Mouse (Mus musculus): ENCODE measurements at regions not wholly inside any gene's neighbourhood (a gene's known extent, or its start where the extent isn't known, plus 50 kb on each side); places are given as distances from the start of the nearest gene placed in this dataset.
A peak's percentile ranks its signal among the peaks of the same experiment; 100 is the strongest.

DNA sequence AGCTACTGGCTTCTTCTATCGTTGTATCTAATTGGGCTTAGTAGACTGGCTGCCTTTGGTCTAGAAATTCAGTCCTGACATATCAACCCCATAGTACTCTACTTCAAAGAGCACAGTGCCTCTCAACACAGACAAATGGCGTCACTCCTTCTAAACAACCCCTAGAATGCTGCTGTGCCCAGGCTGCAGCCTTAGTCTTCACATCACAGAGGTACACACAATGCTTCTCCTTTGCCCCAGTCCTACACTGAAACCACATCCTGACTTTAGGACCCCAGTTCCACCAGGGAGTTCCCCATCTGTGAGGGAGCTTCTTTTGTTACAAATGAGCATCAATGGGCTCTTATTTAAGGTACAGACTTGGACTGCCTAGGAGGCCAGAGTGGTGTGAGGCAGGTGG lies 312.6 kb downstream of the Cd83 start:
- DNase-seq: no peak

DNA sequence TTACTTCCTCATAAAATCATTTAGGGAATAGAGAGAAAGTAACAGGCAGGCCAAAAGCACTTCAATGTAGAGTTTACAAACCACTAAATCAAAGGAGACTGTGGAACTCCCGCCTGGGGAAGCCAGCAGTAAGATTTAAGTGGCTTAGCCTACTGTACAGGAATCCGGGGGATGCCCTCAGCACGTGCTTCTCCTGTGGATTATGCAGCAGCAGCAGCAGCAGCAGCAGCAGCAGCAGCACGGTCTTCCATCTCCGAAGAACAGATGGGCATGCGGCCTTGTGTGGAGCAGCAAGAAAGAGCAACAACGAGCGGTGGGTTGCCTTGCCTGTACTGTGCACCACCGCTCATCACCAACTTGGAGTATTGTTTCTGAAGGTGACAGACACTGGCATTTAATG lies 314.9 kb downstream of the Cd83 start:
- DNase-seq: no peak

DNA sequence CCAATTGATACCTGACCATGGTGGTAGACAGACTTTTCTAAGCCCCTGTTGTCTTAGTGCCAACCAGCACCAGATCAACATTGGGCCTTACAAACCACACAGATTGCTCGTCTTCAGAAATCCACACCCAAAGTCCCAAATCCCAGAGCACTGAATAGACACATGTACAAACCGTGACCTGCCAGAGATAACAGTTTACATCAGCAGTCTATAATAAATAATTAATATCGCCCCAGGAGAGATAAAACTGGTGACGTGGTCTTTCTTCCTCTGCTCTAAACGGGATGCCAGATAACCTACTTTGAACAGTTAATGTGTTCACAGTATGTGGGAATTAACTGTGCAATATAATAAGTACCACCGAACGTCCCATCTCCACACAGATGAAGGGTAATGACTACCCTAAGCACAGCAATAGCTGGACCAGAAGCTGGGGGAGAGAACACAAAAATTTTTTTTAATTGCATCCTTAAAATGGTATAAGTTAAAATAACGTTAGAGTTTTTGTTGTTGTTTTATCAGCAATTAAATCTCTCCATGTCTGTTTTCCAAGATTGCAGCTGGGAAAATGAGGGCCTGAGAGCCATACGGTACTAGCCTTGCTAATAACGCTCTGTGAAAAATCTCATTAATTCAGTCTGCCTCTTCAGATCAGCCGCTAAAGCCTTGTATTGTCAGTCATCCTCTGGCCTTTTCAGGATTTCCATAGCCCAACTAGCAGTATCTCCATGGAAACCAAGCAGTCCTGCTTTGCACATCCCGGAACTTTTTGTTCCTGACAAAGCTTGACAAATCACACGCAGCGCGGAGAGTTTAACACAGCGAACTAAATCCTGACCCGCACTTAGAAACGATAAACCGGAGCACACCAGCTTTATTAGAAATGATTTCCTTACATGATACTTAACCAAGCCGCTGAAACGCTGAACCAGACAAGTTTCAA lies 315.8 kb downstream of the Cd83 start:
- no peak for DNase-seq

GRCm38 (mm10) chr13:44101161-44101560 lies 316.6 kb downstream of the Cd83 start:
- no peak for DNase-seq

DNA sequence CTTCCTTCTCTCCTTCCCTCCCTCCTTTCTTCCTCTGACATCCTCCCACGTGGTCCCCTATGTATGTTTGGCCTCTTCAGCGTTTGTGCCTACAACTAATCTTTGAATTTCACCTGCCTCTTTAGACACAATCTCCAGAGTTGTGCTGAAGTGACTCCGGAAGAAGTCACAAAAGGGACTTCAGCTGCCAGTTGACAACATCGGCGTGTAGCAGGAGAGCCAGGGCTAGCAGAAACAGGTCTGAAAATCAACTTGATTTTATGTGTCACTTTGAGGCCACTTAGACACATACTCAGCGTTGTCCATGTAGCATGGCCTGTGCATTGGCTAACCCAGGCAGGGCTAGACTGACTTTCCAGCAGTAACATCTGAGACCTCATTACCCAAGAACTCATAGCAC lies 317.2 kb downstream of the Cd83 start:
- no peak for DNase-seq

- DNase-seq: no peak
These were observed 317.7 kb downstream of the Cd83 start for GRCm38 (mm10) chr13:44102257-44102656.

- no peak for DNase-seq
These were observed 318.8 kb downstream of the Cd83 start for GRCm38 (mm10) chr13:44103340-44103739.

GRCm38 (mm10) chr13:44105161-44105560 lies 320.6 kb downstream of the Cd83 start:
- DNase-seq: no peak

- no peak for DNase-seq
These were observed 324.1 kb downstream of the Cd83 start for GRCm38 (mm10) chr13:44108695-44109094.

GRCm38 (mm10) chr13:44113043-44113442 lies 328.5 kb downstream of the Cd83 start:
- DNase-seq: no peak

GRCm38 (mm10) chr13:44114856-44115255 lies 330.3 kb downstream of the Cd83 start:
- DNase-seq: no peak

DNA sequence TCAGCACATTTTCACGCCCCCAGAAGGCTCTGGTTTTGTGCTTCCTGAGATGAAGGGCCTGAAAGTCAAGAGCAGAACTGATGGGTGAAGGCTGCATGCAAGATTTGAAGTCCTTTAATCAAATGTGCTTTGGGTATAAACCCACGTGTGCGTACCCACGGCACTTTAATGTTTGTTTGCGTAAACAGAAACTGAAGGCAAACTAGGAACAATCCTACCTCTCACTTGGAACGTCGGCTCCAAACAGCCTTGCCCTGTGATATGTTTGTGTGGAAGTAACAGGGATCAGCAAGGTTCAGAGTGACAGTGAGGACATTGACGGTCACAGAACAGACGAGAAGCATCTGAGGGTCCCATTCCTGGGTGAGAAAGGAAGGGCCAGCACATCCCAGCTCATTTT lies 333.3 kb downstream of the Cd83 start:
- DNase-seq: no peak

GRCm38 (mm10) chr13:44118846-44119245 lies 334.3 kb downstream of the Cd83 start:
- DNase-seq: no peak

DNA sequence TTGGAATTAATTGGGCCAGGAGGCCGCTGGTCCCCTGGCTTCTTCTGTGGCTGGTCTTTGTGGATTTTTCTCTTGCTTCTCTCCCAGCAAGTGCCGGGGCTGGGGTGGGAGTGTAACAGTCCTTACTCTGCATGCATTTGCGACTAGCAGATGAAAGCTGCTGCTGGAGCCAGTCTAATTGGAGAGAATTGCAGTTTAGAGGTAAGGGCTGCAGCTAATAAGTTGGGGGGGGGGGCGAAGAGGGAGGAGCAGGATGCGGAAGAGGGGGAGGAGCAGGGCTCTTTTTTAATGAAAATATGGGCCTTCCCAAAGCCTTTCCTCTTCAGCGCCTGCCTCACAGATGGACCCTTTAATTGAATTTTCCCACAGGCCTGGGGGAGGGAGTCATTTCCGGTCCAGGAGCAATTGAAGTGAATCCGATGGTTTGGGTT lies 336.7 kb downstream of the Cd83 start:
- no peak for DNase-seq

DNA sequence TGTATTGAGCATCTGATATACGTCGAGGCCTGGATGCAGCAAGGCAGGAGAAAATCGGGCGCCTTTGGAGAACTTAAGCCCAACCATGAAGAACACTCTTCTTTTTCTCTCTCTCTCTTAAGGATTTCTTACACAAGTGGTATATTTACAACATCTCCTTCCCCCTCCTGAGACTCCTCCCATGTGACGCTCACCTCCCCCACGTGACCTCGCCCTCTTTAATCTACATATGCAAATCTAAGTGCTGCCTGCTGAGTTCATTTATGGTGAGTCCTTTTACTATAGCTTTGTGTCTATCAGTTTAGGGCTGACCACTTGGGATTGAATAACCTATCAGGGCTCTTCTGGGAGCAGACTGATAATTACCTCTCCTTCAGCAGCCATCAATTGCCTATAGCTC lies 337.4 kb downstream of the Cd83 start:
- no peak for DNase-seq

DNA sequence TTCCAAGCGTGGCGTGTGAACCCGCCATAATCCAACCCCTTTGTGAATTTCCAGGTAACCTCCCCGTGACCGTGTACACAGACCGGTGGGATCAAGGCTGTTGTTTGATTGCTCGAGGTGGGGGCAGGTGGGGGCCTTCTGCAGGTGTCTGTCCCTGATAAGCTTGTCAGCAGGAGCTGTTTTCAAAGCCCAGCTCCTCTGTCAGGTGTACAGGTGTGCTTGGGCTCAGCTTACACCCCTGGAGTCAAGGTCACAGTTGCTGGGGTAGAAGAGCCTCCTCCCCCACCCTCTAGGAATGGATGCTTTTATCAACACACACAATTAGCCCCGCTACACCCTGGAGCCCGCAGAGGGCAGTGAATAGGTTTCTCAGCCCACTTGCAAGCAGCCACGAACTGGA lies 341.6 kb downstream of the Cd83 start:
- DNase-seq: no peak

GRCm38 (mm10) chr13:44128506-44129274 lies 344.1 kb downstream of the Cd83 start:
- DNase-seq: no peak

DNA sequence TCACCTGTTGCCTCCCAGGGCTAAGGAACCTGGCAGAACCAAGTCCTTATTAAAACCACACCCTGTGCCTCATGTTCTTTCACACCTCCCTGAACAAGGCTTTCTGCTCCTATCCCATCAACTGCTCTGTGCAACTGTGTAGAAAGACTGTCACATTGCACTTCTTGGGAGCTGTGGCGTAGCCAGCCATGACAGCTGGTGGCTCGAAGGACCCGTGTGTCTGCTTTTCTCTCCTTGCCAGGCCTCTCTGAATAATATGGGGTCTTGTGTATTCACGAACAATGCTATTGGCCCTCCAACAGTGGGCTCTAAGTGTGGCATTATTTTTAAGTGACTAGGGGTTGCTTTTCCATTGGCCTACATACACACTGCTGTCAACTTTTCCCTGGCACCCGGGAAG lies 347.3 kb downstream of the Cd83 start:
- DNase-seq: no peak

DNA sequence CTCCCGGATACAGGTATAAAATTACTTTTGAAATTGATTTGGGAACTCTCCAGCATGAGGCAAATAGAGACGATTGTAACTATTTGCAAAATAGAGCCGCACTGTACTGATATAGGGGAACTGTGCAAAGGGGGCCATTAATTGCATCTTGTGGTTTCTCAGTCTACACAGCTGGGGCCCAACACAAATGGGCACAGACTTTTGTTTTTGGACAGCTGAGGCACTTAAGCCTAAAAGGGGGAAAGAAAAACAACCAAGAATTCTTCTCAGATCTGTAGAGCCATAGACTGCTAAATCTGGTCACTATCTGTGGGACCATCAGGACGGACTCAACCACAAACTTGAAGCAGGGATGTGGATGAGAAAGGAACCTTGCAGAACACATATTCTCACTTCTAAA lies 347.9 kb downstream of the Cd83 start:
- DNase-seq: no peak

DNA sequence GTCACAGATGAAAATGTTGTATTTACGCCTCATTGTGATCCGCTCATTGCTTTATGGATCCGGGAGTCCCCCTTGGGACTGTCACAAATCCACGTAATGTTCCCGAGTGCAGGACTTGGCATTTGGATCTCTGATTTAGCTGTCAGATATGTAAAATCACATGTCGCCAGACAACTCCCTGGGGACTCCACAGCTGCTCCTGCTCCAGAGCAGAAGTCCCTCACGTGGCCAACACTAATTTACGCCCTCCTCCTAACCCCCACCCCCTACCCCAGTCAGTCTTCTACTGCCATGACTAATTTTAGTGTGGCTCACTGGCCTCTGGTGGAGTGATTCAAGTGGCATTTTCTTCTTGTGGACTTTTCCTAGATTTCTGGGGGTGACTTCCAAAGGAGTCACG lies 348.9 kb downstream of the Cd83 start:
- DNase-seq: peak; percentile 5 to 20

GRCm38 (mm10) chr13:44141181-44141580 lies 356.6 kb downstream of the Cd83 start:
- DNase-seq: peak in 1 of 2 experiments; percentile 6

GRCm38 (mm10) chr13:44145441-44145840 lies 360.9 kb downstream of the Cd83 start:
- DNase-seq: no peak

- DNase-seq: no peak
These were observed 363.3 kb downstream of the Cd83 start for GRCm38 (mm10) chr13:44147841-44148240.

- no peak for DNase-seq
These were observed 364.9 kb downstream of the Cd83 start for GRCm38 (mm10) chr13:44149499-44149898.

All from kidney, adult 8-10 months (tissue).